ENCODE assay signal across 12 mouse cellular contexts in the genomic region with DNA sequence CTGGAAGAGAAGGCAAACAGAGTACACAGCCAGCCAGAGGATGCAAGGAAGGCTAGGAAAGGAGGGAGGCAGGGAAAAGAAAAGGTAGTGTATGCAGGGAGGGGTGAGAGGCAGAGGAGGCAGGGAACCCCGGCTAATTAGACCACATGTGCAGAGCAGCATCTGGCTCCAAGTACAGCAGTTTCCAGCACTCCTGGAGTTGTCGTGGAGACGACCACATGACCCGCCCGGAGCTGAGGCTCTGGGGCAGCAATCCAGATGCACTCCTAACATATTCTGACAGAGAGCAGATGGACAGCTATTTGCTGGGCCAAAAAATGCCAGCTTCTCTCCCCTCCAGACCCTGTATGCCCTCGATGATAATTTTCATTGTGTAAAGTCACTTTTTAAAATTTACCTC.
DNase-seq lines count a peak whose midpoint lies in the region; ATAC-seq and TF ChIP-seq lines count a peak whose summit lies in the region.
"Had no signal": no experiment of that assay in that cellular context is flagged by ENCODE, and none has a peak within 500 bp of the region (broad histone marks: within the 10 kb centered on the region; RNA-seq: fewer than 3 reads in every experiment).

No protein-coding gene starts in this region.

- no peak overlapping the region for H3K4me2 ChIP-seq in forebrain, postnatal 0 days (ENCODE audit: low read depth)
- H3K4me2 ChIP-seq: liver, embryonic 15.5 days had no signal

- DNase-seq in 3T3-L1 (ENCODE audit: low read depth, low spot score) (peak; percentile 37), MN1 (ENCODE audit: low spot score) (peak; percentile 85)
- peak; percentile 11 for DNase-seq in forebrain, postnatal 0 days
- DNase-seq in midbrain, embryonic 10.5 days (ENCODE audit: low spot score) = peak; percentile 17
- DNase-seq in heart, adult 9 months (ENCODE audit: low spot score in 2 of 2) = no peak
- no peak for DNase-seq in heart, embryonic 10.5 days (ENCODE audit: low spot score)
- no peak for DNase-seq in left cerebral cortex, postnatal 36 days (ENCODE audit: low spot score in 2 of 2)
- DNase-seq: heart, postnatal 4 days; kidney, postnatal 36 days; thymus, postnatal 25 days had no signal

- peak; percentile 55; the same call in 1 of the 2 replicates for ATAC-seq in forebrain, postnatal 0 days

- no peaks in the 10 kb centered on the region for H3K9me3 ChIP-seq in forebrain, postnatal 0 days (ENCODE audit: low read length)
- no peaks in the 10 kb centered on the region for H3K9me3 ChIP-seq in midbrain, embryonic 10.5 days (replicated peaks)
- no peaks in the 10 kb centered on the region for H3K9me3 ChIP-seq in heart, embryonic 10.5 days
- H3K9me3 ChIP-seq: G1E; liver, embryonic 15.5 days had no signal

- intact Hi-C loops in left cerebral cortex, postnatal 36 days (cut with DNase I) = no loop called here

- H3K27ac ChIP-seq in forebrain, postnatal 0 days (ENCODE audit: low read depth, low read length) = no peak overlapping the region
- H3K27ac ChIP-seq in midbrain, embryonic 10.5 days (replicated peaks) = no peak overlapping the region
- H3K27ac ChIP-seq in heart, embryonic 10.5 days = no peak overlapping the region
- H3K27ac ChIP-seq: liver, embryonic 15.5 days had no signal

- no peak overlapping the region for H3K4me3 ChIP-seq in forebrain, postnatal 0 days (ENCODE audit: low read depth, low read length)
- no peak overlapping the region for H3K4me3 ChIP-seq in midbrain, embryonic 10.5 days
- H3K4me3 ChIP-seq in heart, embryonic 10.5 days = no peak overlapping the region
- H3K4me3 ChIP-seq: liver, embryonic 15.5 days had no signal

- H3K9ac ChIP-seq in forebrain, postnatal 0 days = no peak overlapping the region
- H3K9ac ChIP-seq: liver, embryonic 15.5 days had no signal

- H3K36me3 ChIP-seq in forebrain, postnatal 0 days (ENCODE audit: insufficient read depth) = no peaks in the 10 kb centered on the region
- H3K36me3 ChIP-seq in midbrain, embryonic 10.5 days = no peaks in the 10 kb centered on the region
- no peaks in the 10 kb centered on the region for H3K36me3 ChIP-seq in heart, embryonic 10.5 days
- H3K36me3 ChIP-seq: liver, embryonic 15.5 days had no signal

- TF ChIP-seq CTCF in forebrain, postnatal 0 days (IDR thresholded peaks at IDR 0.05; ENCODE audit: low read depth) = no peak

- H3K4me1 ChIP-seq in forebrain, postnatal 0 days (ENCODE audit: insufficient read depth) = no peaks in the 10 kb centered on the region
- H3K4me1 ChIP-seq in midbrain, embryonic 10.5 days = peaks cover 9% of the 10 kb centered on the region
- H3K4me1 ChIP-seq in heart, embryonic 10.5 days = peaks cover 4% of the 10 kb centered on the region; the same call in 1 of the 2 replicates
- H3K4me1 ChIP-seq: liver, embryonic 15.5 days had no signal

- no peaks in the 10 kb centered on the region for H3K27me3 ChIP-seq in forebrain, postnatal 0 days (ENCODE audit: insufficient read depth, low read length)
- H3K27me3 ChIP-seq in midbrain, embryonic 10.5 days (ENCODE audit: low read depth, poor library complexity, severe bottlenecking) = no peaks in the 10 kb centered on the region
- no peaks in the 10 kb centered on the region for H3K27me3 ChIP-seq in heart, embryonic 10.5 days (ENCODE audit: insufficient read depth, poor library complexity, severe bottlenecking)
- H3K27me3 ChIP-seq: liver, embryonic 15.5 days had no signal

- WGBS in forebrain, postnatal 0 days = 38% methylated on average over 6 of the region's 6 CpGs
- 58% methylated on average over 6 of the region's 6 CpGs for WGBS in midbrain, embryonic 10.5 days
- WGBS in heart, embryonic 10.5 days = 60% methylated on average over 6 of the region's 6 CpGs

Comparison
In these comparisons a context has a peak if more than half of its experiments do, and no peak if none do; other contexts are left out.
1. DNase-seq: peak in 3T3-L1 (single experiment), MN1 (single experiment), forebrain, postnatal 0 days (single experiment) and midbrain, embryonic 10.5 days (single experiment); none in heart, adult 9 months (0 of 2), heart, embryonic 10.5 days (single experiment) and left cerebral cortex, postnatal 36 days (0 of 2).